Mouse (Mus musculus): ENCODE data around the gene Nck1. TPM values are rescaled to one million over a fixed set of nuclear protein-coding genes. Genes with fewer than 3 reads are reported as not detected.

Nck1 gene
- total RNA-seq, 2 experiments from 2014 or later = 25.0 to 30.4 TPM

DNA sequence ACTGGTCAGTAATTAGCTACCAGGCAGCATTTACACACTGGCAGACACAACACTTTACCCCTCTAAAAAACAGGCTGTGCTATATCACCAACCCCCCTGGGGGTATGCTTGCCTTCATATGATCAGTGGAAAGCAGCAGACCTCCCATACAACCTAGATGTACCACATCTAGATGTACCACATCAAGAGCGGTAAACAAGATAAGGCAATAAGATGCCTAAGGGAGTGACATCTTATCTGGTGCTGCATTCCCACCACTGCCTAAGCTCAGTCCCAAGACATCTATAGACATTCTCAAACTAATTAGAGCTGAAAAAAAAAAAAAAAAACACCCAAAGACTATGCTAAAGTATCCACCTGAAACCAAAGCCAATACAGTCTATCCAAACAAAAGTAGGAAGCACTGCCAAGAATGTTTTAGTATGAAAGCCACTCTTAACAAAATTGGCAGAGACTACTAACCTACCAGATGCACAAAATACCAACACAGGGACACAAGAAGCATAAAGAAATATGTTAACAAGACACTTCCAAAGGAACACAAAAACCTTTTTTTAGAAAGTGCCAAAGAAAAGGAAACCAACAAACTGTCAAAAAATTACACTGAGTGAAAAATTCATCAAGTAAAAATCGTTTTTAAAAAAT, 10.2 kb downstream of the Nck1 start:
- no peak for DNase-seq (ENCODE audit: low spot score in 2 of 2)

DNA sequence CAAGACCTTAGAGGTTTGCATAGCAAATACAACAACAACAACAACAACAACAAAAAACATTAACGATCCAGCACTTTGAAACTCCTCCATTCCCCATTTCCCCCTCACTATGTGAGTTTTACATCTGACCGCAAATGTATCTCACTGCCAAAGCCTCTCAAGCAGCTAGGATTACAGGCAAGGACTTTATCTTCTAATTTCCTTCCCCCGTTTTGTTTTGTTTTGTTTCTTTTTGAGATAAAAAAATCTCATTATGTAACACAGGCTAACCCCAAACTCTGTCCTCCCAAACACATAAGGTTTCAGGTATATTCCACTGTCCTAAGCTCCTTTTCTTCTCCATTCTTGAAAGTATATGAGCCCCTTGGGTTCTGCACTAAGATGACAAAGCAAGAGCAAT, 11.2 kb downstream of the Nck1 start:
- no peak for DNase-seq (ENCODE audit: low spot score in 2 of 2)

DNA sequence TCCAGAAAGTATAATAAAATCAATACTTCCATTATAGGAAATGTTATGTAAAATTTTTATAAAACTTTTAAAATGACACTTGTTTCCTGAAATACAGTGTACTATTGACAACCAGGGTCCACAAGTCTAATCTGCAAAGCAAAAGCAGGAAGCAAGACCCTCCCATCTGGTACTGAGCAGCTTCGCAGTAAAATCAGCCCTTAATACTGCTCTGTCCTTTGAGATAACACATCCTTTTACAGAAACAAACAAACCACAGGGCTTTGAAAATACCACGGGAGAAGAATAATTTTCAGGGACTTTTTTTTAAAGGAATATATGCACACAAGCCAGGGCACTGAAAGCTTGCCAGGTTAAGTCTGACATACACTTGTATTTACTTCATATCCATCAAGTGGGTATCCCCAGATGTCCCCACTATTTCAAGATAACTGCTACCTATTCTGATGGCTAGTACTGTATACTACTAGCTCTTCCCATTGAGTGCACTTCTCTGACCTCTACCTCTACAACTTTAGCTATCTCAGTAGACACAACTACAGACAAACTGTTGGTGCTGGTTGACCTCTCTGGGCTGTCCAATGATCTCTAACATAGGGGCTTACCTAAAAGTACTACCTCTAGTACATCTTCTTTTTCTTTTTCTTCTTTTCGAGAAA, 13.0 kb downstream of the Nck1 start:
- DNase-seq (ENCODE audit: low spot score in 2 of 2) = no peak

DNA sequence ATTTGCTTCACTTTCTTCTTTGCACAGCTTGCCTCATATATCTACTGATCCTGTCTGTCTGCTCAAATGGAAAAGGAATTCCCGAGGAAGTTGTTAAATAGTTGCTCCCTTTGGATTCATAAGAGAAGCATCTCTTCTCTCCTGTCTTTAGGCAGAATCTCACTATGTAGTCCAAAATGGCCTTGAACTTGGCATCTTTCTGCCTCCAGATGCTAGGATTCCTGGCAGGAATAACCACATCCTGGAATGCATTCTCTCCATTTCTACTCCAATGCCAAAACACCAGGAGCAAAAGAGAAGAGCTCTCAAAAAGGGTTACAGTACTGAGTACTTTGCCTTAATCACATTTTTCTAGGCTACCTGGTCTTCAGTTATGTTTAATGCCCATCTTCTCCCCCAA, 14.6 kb downstream of the Nck1 start:
- no peak for DNase-seq (ENCODE audit: low spot score in 2 of 2)

DNA sequence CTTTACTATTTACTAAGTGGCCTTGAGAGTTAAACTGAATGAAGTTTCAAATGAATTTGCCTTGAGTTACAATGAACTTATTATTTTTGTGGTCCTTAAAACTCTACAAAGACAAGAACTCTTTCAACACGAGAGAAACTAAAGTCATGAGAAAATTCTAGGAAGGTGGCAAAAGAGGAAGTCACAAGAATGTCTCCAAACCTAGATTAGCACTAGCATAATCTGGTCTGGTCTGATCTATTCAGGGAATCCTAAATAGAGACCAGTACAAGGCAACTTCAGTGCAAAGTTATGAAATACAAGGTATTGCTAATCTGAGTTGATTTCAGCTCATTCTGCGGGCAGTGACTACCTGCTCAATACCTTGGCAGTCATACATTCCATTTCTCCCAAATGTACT, 20.7 kb downstream of the Nck1 start:
- no peak for DNase-seq (ENCODE audit: low spot score in 2 of 2)

DNA sequence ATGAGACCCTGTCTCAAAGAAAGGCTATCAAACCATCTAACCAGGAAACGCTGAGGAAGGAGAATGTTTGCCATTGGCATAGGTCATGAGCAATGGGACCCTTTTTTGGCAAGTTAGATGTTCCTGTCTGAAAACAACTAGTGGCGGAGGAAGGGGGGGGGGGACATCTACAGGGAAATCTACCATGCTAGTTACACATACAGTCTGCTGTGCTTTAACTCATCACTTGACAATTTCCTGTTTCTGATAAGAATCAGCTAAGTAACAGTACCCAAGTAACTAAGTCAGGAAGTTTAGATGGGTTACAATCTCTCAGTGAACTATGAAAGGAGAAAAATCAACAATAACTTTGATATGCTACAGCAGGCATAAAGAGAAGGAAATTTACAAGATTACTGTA, 23.9 kb downstream of the Nck1 start:
- no peak for DNase-seq (ENCODE audit: low spot score in 2 of 2)

DNA sequence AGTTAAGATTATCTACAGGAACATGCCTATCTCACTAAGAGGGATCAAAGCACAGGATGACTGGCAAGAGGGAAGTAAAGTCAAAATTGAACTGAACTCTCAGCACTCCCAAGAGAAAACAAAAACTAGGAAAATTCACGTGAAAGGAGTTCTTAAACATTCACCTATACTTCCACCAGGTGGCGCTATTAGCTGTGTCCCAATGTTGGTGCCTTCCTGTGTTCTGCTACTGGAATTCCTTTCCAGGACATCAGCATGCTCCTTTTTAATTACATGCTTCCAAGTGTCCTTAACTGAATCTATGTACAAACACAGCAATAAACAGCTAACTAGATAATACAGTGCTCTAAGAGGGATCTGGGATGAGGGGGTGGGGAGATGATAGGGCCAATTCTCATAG, 25.3 kb downstream of the Nck1 start:
- DNase-seq (ENCODE audit: low spot score in 2 of 2) = peak; percentile 26 to 50

DNA sequence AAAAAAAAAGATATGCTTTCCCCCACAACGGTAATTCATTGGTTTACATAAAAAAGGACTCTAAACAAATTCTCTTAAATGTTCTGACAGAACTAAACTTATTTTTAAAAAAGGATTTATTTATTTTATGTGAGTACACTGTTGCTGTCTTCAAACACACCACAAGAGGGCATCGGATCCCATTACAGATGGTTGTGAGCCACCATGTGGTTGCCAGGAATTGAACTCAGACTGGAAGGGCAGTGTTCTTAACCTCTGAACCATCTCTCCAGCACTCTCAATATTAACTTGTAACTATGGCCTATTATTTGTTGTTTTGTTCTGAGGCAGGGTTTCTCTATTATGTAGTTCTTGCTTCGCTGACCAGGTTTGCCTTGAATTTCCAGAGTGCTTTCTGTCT, 25.9 kb downstream of the Nck1 start:
- DNase-seq (ENCODE audit: low spot score in 2 of 2) = no peak

DNA sequence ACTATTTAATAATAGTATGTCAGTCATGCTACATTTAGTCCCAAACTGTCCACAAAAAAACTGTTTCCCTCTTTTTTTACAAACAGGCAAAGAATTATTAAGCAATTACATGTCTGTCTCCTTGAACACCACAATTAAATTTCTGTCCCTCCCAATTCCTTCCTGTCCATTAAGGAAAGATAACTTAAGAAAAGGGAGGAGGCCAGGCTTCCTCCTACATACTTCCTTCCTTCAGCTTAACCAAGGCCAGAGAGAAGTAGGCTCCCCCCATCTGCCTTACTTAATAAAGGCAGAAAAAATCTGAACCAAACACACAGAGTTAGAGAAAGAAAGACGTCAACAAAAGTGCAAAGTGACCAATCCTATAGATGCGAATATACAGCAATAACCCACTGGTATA, 38.4 kb downstream of the Nck1 start:
- DNase-seq (ENCODE audit: low spot score in 2 of 2) = no peak

DNA sequence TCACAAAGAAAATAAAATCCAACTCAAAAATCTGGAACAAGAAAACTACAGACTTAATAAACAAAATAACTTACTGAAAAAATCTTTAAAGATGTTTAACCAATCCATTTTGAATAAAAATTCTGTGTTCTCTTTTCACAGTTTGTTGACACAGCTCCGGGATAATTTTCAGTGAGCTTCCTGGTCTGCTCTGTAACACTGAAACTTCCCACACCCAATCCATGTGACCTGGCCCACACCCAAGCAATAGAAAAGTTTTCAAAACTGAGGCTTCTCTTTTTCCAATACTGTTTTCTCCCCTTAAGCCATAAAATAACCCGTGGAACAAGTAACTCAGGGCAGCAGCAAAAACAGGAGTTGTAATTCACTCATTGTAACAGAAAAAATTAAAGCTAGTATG, 39.3 kb downstream of the Nck1 start:
- no peak for DNase-seq (ENCODE audit: low spot score in 2 of 2)

DNA sequence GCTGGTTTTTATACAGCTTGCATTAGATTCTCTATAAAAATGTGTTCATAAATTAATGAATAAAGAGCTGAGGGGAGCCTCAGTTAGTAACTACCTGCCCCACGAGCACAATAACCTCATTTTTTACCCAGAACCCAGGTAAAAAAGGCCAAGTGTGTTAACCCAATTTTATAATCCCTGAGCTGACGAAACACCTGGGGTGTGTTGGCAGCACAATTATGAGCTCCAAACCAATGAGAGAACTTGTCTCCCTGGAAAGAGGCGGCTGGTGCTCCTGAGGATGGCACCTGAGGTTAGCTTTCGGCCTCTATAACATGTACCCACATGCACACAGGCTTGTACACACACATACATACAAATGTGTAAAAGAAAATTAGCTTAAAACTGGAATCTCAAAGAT, 40.4 kb downstream of the Nck1 start:
- DNase-seq (ENCODE audit: low spot score in 2 of 2) = no peak

DNA sequence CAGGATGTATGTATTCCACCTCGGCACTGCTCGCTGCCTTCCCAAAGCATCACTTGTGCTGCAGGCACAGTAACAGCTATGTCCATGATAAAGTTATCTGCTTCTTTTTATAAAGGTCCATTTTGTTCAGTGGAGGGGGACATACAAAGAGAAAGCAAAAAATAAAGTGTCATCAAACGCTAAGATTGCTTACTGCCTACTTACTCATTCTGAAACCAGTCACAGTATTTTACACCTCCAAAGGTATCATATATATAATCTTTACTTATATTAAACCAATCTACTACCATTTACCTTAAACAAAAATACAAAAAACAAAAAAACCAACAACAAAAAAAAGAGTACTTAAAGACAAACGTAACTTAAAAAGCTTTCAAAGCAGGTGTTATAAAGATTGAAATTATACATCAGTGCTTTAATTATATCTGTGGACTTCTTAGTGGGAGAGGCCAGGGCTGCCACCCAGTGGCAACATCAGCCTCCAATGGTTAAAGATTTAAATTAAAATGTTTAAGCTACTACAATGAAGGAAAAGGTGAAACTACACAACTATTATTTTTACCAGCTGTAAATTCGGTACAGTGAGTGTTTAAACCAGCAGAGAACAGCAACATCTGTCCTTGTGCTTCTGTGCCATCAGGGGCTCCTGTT, 52.2 kb downstream of the Nck1 start:
- DNase-seq (ENCODE audit: low spot score in 2 of 2) = no peak

DNA sequence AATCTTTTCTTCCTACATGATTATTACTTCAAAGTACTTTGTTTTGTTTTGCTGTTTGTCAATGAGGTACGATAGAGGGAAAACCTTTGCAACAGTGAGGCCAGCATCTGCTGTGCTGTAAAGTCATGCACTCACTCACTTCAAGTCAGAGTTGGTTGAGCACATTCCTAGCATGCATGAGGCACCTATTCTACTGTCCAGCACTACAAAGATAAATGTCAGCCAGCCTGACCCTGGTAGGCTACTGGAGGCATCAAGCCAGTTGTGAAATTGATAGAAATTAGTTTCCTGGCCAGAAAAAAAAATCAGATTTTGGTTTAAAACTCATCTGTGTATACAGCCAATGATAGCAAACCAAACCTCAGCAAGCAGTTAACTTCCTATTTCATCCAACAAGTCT, 54.5 kb downstream of the Nck1 start:
- no peak for DNase-seq (ENCODE audit: low spot score in 2 of 2)

DNA sequence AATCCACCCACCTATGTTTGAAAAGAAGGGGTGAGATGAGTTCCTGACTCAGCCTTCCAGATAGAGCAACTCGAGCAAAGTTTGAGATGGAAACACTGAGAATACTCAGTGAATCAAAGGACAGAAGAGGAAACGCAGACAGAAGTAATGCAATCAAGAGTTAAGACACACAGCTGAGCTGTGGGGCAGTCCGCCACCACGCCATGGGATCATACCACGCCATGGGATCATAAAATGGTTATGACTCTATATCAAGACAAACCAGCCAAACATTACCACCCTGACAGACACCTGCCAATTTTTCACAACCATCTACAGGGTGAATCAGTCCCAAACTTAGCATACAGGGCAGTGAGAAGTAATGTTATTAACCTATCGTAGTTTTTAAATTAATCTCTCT, 57.0 kb downstream of the Nck1 start:
- no peak for DNase-seq (ENCODE audit: low spot score in 2 of 2)

DNA sequence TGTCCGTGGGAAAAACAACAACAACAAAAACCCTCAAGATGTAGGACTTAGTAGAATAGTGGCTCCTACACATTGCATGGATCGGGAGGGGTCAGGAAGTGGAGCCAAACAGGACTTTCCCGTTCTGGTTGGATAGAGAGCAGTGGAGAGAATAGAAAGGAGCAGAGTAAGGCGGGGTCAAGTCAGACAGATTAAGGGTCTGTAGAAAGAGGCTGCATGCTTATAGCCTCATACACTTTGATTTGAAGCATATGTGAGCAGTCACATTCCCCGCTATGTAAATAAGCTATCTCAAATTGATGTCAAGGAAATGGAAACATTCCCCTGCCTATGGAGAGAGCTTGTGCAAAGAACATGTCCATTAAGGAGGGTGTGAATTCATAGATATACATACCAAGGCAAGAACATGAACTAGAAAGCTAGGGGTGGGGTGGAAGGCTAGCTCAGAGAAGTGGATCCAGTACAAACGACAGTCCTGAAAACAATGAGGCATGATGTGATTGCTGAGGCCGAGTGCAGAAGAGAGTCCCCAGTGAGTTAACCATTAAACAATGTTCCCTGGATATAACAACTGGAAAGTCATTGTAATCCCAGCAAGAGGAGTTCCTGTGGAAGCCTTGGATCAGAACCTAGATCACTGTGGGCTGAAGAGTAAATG, 57.7 kb downstream of the Nck1 start:
- DNase-seq (ENCODE audit: low spot score in 2 of 2) = no peak

DNA sequence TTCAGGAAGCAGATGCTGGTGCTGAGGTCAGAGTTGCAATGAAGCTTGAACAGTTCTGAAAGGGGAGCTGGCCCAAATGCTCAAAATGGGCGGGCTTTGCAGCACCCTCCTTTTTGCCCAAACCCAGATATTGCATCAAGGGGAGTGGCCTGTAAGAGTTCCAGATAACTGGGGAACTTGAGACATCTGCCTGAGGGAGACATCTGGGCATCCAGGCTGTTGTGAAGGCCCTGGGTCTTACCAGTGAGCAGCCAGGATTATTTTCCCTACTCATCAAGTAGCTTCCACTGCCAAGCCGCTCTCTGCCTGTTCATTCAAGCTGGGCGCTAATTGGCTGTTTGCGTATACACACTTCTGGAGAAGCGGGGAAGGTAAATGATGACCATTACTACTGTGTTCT, 59.5 kb downstream of the Nck1 start, which contains the start of gene Il20rb:
TSS of gene Il20rb (minus strand) at position 358 of the 400 bp plus-strand sequence.
- no peak for DNase-seq (ENCODE audit: low spot score in 2 of 2)

DNA sequence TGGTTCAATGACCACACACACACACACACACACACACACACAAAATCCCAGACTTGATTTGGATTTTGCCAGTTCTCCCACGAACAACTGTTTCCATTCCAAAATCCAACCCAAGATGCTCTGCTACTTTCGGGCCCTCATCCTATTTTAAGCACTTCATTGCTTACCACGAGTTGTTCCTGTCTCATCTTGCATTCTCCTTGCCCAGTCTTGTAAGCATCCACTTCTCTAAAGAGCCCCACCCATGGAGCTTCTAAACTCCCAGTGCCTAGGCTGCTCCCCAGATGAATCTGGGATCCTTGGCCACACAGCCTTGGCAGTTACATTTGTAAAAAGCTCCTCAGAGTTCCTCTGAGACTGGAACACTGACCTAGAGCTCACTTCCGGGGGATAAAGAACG, 62.6 kb downstream of the Nck1 start:
- no peak for DNase-seq (ENCODE audit: low spot score in 2 of 2)

DNA sequence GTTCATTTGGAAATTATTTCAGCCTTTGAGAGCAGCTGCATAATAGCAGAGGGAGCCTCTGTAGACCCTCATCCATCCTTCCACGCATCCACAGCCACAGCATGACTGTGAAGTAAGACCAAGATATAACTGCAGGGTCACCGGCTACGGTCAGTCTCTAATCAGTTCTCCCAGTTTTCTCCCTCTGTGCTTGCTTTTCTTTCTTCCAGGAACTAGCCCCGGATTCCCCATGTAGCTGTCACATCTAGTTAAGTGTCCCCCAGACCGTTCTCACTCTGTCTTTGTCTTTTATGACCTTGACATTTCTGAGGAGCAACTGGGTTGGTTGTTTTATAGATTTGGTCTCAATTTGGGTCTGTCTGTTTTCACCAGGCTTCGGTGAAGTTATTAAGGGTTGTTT, 64.3 kb downstream of the Nck1 start:
- no peak for DNase-seq (ENCODE audit: low spot score in 2 of 2)

DNA sequence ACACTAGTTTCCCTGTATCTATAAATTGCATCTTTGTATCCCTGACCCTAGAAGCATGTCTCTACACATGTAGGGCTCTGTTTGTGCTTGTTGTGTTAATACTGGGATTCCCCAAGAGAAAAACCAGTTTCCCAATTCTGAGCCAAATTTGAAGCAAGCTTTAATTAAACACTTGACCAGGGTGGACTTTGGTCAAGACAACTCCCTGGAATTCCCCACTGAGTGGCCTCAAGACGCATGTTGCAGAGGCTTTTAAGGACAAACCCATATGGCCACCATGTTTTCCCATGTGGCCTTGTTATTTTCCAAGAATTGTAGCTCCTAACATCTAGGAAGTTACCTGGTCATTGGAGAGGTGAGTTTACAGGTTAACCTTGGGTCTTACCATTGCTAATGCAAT, 71.9 kb downstream of the Nck1 start:
- no peak for DNase-seq (ENCODE audit: low spot score in 2 of 2)

DNA sequence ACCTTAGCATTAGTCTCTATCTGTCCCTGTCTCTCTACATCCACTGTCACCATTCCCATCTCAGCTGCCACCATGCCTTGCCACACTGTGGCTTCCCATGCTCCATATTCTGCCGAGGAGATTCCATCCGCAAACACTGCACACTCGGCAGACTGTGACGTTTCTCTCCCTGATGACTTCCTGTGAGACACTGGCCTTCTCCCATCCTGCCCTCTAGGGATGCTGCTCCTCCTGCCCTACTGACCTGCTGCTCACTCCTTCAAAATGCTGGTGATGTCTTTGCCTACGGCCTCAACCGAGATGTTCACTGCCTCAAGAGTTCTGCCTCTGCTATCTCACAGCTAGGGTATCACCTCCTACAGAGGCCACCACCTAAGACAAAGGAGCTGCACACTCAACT, 72.6 kb downstream of the Nck1 start:
- no peak for DNase-seq (ENCODE audit: low spot score in 2 of 2)

DNA sequence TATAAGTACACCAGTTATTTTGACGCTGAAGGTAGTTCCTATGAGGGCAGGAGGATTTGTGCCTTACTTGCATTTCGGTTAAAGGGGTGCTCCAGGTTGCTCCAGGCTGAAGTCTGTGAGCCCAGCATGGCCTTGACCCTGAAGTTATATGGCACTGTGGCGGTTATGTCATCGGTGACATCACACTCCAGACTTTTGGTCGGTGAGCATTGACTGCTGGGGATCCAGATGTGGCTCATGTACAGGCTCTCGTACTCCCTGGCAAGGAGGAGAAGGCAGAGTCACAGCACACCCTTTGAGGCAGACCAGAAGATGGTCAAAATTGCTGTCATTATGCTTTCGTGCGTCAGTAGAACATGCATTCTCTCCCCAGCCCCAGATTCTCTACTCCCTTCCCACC, 73.0 kb downstream of the Nck1 start:
- no peak for DNase-seq (ENCODE audit: low spot score in 2 of 2)

DNA sequence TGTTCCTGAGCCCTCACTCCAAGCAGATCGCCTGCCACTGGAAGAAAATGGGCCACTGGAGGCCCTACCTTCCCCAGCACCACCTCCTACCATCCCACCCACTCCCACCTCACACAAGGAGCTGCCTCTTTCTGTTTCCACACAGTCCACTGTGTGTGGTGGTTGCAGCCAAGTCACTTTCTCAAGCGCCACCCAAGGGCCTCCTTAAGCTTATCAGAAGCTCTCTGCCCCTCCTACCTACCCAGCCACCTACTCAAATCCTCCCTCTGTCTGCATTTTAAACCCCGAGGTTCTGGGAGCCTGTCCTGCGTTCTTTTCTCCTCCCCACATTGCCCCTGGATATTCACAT, 74.4 kb downstream of the Nck1 start:
- no peak for DNase-seq (ENCODE audit: low spot score in 2 of 2)
